Mouse (Mus musculus): ENCODE results near the gene Slc25a43. TPM values are rescaled to one million over a fixed set of nuclear protein-coding genes. Genes with fewer than 3 reads are reported as not detected.

Slc25a43 gene
- polyA plus RNA-seq, 1 experiment from 2014 or later = 1.2 TPM

GRCm38 (mm10) chrX:36814161-36814836 lies 70.8 kb downstream of the Slc25a43 start:
- no peaks in the 10 kb centered on the region for H3K9me3 ChIP-seq (replicated peaks)
- H3K4me1 ChIP-seq = peaks cover 12% of the 10 kb centered on the region
- no peak overlapping the region for H3K4me2 ChIP-seq
- H3K27ac ChIP-seq = no peak overlapping the region
- no peaks in the 10 kb centered on the region for H3K36me3 ChIP-seq
- no peak for ATAC-seq
- H3K27me3 ChIP-seq (replicated peaks) = no peaks in the 10 kb centered on the region
- H3K9ac ChIP-seq = no peak overlapping the region
- H3K4me3 ChIP-seq = no peak overlapping the region
- 71% methylated on average over 8 of the region's 8 CpGs for WGBS (ENCODE audit: insufficient replicate concordance)

GRCm38 (mm10) chrX:36815022-36815421 lies 71.6 kb downstream of the Slc25a43 start:
- H3K36me3 ChIP-seq = no peaks in the 10 kb centered on the region
- peaks cover 12% of the 10 kb centered on the region for H3K4me1 ChIP-seq
- H3K9me3 ChIP-seq (replicated peaks) = no peaks in the 10 kb centered on the region
- H3K27me3 ChIP-seq (replicated peaks) = no peaks in the 10 kb centered on the region
- H3K4me2 ChIP-seq = no peak overlapping the region
- ATAC-seq = no peak
- no peak overlapping the region for H3K27ac ChIP-seq
- no peak overlapping the region for H3K4me3 ChIP-seq
- 67% methylated on average over 4 of the region's 4 CpGs for WGBS (ENCODE audit: insufficient replicate concordance)
- no peak overlapping the region for H3K9ac ChIP-seq

- Histone ChIP-seq H3K4me3 (no peak overlapping the region), H3K4me1 (peaks cover 12% of the 10 kb centered on the region), H3K4me2 (no peak overlapping the region), H3K9ac (no peak overlapping the region), H3K36me3 (no peaks in the 10 kb centered on the region), H3K27me3 (replicated peaks) (no peaks in the 10 kb centered on the region), H3K9me3 (replicated peaks) (no peaks in the 10 kb centered on the region), H3K27ac (no peak overlapping the region)
- no peak for ATAC-seq
- WGBS (ENCODE audit: insufficient replicate concordance) = 68% methylated on average over 3 of the region's 4 CpGs
Observed at GRCm38 (mm10) chrX:36815439-36815838, 72.0 kb downstream of the Slc25a43 start.

- 0 out of 2 replicates have a peak overlapping the region, but pooled peaks have one; percentile 66 for H3K27ac ChIP-seq
- WGBS (ENCODE audit: insufficient replicate concordance) = 50% methylated on average over 8 of the region's 8 CpGs
- no peak for ATAC-seq
- H3K36me3 ChIP-seq = no peaks in the 10 kb centered on the region
- peak overlapping the region; percentile 32 for H3K4me3 ChIP-seq
- H3K4me1 ChIP-seq = peaks cover 12% of the 10 kb centered on the region
- H3K9ac ChIP-seq = no peak overlapping the region
- peak overlapping the region; percentile 66 for H3K4me2 ChIP-seq
- H3K9me3 ChIP-seq (replicated peaks) = no peaks in the 10 kb centered on the region
- no peaks in the 10 kb centered on the region for H3K27me3 ChIP-seq (replicated peaks)
Observed at GRCm38 (mm10) chrX:36816368-36816899, 73.0 kb downstream of the Slc25a43 start.

GRCm38 (mm10) chrX:36816953-36817441 lies 73.5 kb downstream of the Slc25a43 start:
- H3K4me1 ChIP-seq = peaks cover 12% of the 10 kb centered on the region
- peak overlapping the region; percentile 66 for H3K27ac ChIP-seq
- ATAC-seq = peak; percentile 73
- H3K27me3 ChIP-seq (replicated peaks) = no peaks in the 10 kb centered on the region
- peak overlapping the region; percentile 66 for H3K4me2 ChIP-seq
- no peaks in the 10 kb centered on the region for H3K9me3 ChIP-seq (replicated peaks)
- no peaks in the 10 kb centered on the region for H3K36me3 ChIP-seq
- peak overlapping the region; percentile 32 for H3K4me3 ChIP-seq
- 8% methylated on average over 9 of the region's 10 CpGs for WGBS (ENCODE audit: insufficient replicate concordance)
- H3K9ac ChIP-seq = peak overlapping the region; percentile 48

GRCm38 (mm10) chrX:36819575-36819974 lies 76.1 kb downstream of the Slc25a43 start:
- no peaks in the 10 kb centered on the region for H3K36me3 ChIP-seq
- no peak overlapping the region for H3K4me2 ChIP-seq
- no peak overlapping the region for H3K27ac ChIP-seq
- WGBS (ENCODE audit: insufficient replicate concordance) = 59% methylated on average over 4 of the region's 4 CpGs
- no peak overlapping the region for H3K4me3 ChIP-seq
- H3K9ac ChIP-seq = no peak overlapping the region
- peaks cover 12% of the 10 kb centered on the region for H3K4me1 ChIP-seq
- no peaks in the 10 kb centered on the region for H3K27me3 ChIP-seq (replicated peaks)
- ATAC-seq = no peak
- no peaks in the 10 kb centered on the region for H3K9me3 ChIP-seq (replicated peaks)

- Histone ChIP-seq H3K27ac (no peak overlapping the region), H3K9me3 (replicated peaks) (no peaks in the 10 kb centered on the region), H3K4me3 (no peak overlapping the region), H3K36me3 (no peaks in the 10 kb centered on the region), H3K4me2 (no peak overlapping the region), H3K4me1 (peaks cover 12% of the 10 kb centered on the region), H3K9ac (no peak overlapping the region), H3K27me3 (replicated peaks) (no peaks in the 10 kb centered on the region)
- WGBS (ENCODE audit: insufficient replicate concordance) = 23% methylated on average over 4 of the region's 4 CpGs
- ATAC-seq = 0 out of 2 replicates have a peak, but pooled peaks have one; percentile 34
Observed at GRCm38 (mm10) chrX:36820201-36820600, 76.7 kb downstream of the Slc25a43 start.

- H3K27ac ChIP-seq = no peak overlapping the region
- no peak for ATAC-seq
- H3K4me3 ChIP-seq = no peak overlapping the region
- H3K9me3 ChIP-seq (replicated peaks) = no peaks in the 10 kb centered on the region
- no peak overlapping the region for H3K4me2 ChIP-seq
- H3K36me3 ChIP-seq = no peaks in the 10 kb centered on the region
- no peak overlapping the region for H3K9ac ChIP-seq
- no peaks in the 10 kb centered on the region for H3K4me1 ChIP-seq
- H3K27me3 ChIP-seq (replicated peaks) = no peaks in the 10 kb centered on the region
- 75% methylated on average over 10 of the region's 10 CpGs for WGBS (ENCODE audit: insufficient replicate concordance)
Observed at GRCm38 (mm10) chrX:36823932-36824711, 80.7 kb downstream of the Slc25a43 start.

GRCm38 (mm10) chrX:36825032-36825431 lies 81.6 kb downstream of the Slc25a43 start:
- no peak overlapping the region for H3K9ac ChIP-seq
- no peaks in the 10 kb centered on the region for H3K27me3 ChIP-seq (replicated peaks)
- H3K4me1 ChIP-seq = no peaks in the 10 kb centered on the region
- ATAC-seq = no peak
- no peak overlapping the region for H3K4me2 ChIP-seq
- H3K27ac ChIP-seq = no peak overlapping the region
- H3K36me3 ChIP-seq = no peaks in the 10 kb centered on the region
- no peaks in the 10 kb centered on the region for H3K9me3 ChIP-seq (replicated peaks)
- WGBS (ENCODE audit: insufficient replicate concordance) = 40% methylated on average over 2 of the region's 2 CpGs
- H3K4me3 ChIP-seq = no peak overlapping the region

Other genes with a start within 250 kb of the Slc25a43 start
- 97.7 and 100 TPM in 2 replicates for gene Pgrmc1, start 145.5 kb upstream of the Slc25a43 start, polyA plus RNA-seq (2016; fragmentation: Nextera tagmentation; extraction: Ambion mirVana)
- gene Akap17b, start 98.3 kb upstream of the Slc25a43 start, polyA plus RNA-seq (2016; fragmentation: Nextera tagmentation; extraction: Ambion mirVana) = 0.81 and 0.86 TPM in 2 replicates
- 641 and 655 TPM in 2 replicates for gene Slc25a5, start 52.0 kb downstream of the Slc25a43 start, polyA plus RNA-seq (2016; fragmentation: Nextera tagmentation; extraction: Ambion mirVana)
- gene Ube2a, start 130.2 kb downstream of the Slc25a43 start, polyA plus RNA-seq (2016; fragmentation: Nextera tagmentation; extraction: Ambion mirVana) = 88.0 and 89.9 TPM in 2 replicates
- gene C330007P06Rik, start 130.5 kb downstream of the Slc25a43 start, polyA plus RNA-seq (2016; fragmentation: Nextera tagmentation; extraction: Ambion mirVana) = 18.5 and 22.2 TPM in 2 replicates
- gene Nkrf, start 159.2 kb downstream of the Slc25a43 start, polyA plus RNA-seq (2016; fragmentation: Nextera tagmentation; extraction: Ambion mirVana) = 1.2 TPM in 2 replicates
- 6.1 and 6.2 TPM in 2 replicates for gene Sept6, start 248.1 kb downstream of the Slc25a43 start, polyA plus RNA-seq (2016; fragmentation: Nextera tagmentation; extraction: Ambion mirVana)